Mouse (Mus musculus) C2C12 (cell line): ENCODE measurements around the gene Nek6. TPM values are rescaled to one million over a fixed set of nuclear protein-coding genes. Genes with fewer than 3 reads are reported as not detected.

Source experiments
- H3K27me3 ChIP-seq: one replicate; pipeline ENCODE4 v1.6.1; 2011; ENCODE audit not compliant: control insufficient read depth, insufficient read depth, insufficient read length
- H3K36me3 ChIP-seq: one replicate; pipeline ENCODE4 v1.6.1; 2011; ENCODE audit not compliant: control insufficient read depth, insufficient read depth
- H3K4me3 ChIP-seq: one replicate; pipeline ENCODE4 v1.5.1; 2011; ENCODE audit warnings: mild to moderate bottlenecking, control low read depth; ENCODE audit not compliant: poor library complexity, insufficient read depth, severe bottlenecking
- H3K79me2 ChIP-seq: one replicate; pipeline ENCODE4 v1.6.1; 2011; ENCODE audit not compliant: control insufficient read depth, insufficient read depth
- H3K79me3 ChIP-seq: one replicate; pipeline ENCODE4 v1.6.1; 2011; ENCODE audit warnings: low read depth, control low read depth
- H3ac ChIP-seq: one replicate; pipeline ENCODE3; 2011; ENCODE audit warnings: low read depth; ENCODE audit not compliant: control insufficient read depth, insufficient read length
- CEBPB ChIP-seq: IDR thresholded peaks from one replicate; pipeline ENCODE4 v1.6.1; 2011; ENCODE audit warnings: low read depth, mild to moderate bottlenecking, control low read depth, moderate library complexity
- CTCF ChIP-seq: IDR thresholded peaks from one replicate; pipeline ENCODE4 v1.5.1; 2011; ENCODE audit not compliant: control insufficient read depth, insufficient read depth, insufficient read length
- FOSL1 ChIP-seq: IDR thresholded peaks from one replicate; pipeline ENCODE4 v1.8.0; 2011; ENCODE audit warnings: mild to moderate bottlenecking, low read length; ENCODE audit not compliant: poor library complexity, insufficient read depth, severe bottlenecking
- MAX ChIP-seq: IDR thresholded peaks from one replicate; pipeline ENCODE4 v1.6.1; 2011; ENCODE audit warnings: mild to moderate bottlenecking, control low read depth
- MYOD1 ChIP-seq: IDR thresholded peaks from one replicate; pipeline ENCODE4 v1.6.1; 2011; ENCODE audit warnings: low read depth; ENCODE audit not compliant: control insufficient read depth, insufficient read length
- MYOG ChIP-seq: IDR thresholded peaks from one replicate; pipeline ENCODE4 v1.6.1; 2011; ENCODE audit not compliant: control insufficient read depth, insufficient read length; ENCODE audit errors: extremely low read depth
- USF1 ChIP-seq: IDR thresholded peaks from one replicate; pipeline ENCODE4 v1.6.1; 2011; ENCODE audit warnings: low read depth, mild to moderate bottlenecking, control low read depth, moderate library complexity
- polyA plus RNA-seq: library from polyadenylated mRNA; unstranded; fragments of >200 nt; fragmentation: generic; extraction: Trizol; gene quantifications from one replicate; pipeline ENCODE4 v1.2.1, GENCODE M21; 2012; ENCODE audit warnings: missing spikeins

Nek6 gene
- polyA plus RNA-seq, 1 experiment: 27.9 TPM

DNA sequence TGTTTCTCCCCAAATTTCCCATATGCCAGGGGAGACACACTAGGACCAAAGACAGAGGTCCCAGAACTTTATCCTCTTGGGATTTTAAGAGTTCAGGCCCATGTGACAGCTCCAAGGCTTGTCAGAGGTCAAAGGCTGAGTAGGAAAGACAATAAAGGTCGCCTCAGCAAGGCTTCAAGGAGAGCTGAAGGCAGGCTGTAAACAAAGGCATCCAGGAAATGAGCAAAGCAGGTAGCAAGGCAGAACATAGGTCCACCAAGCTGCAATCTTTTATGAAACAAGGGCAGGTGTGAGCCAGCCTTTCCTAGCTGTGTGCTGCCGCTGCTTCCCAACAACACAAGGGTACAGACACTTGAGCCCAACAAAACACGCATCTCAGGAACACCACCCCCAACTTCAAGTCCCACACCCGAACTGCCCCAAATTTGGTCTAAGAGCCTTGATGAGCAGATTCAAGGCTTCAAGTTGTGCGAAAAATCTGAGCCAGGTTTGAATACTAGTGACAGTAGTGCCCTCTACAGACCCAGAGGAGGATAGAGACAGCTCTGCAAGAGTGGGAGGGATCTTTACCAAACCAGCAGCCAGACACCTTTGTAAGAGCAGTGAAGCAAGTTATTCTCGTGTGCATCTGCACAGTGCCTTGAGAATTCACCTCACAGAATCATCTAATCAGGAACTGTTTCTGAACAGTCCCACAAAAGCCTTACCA, 80.5 kb downstream of the Nek6 start:
- H3K4me3 ChIP-seq: no peak overlapping the region
- peaks cover 54% of the 10 kb centered on the region for H3K79me2 ChIP-seq
- H3K36me3 ChIP-seq: peaks cover 54% of the 10 kb centered on the region
- peaks cover 4% of the 10 kb centered on the region for H3K79me3 ChIP-seq
- no peaks in the 10 kb centered on the region for H3K27me3 ChIP-seq
- TF ChIP-seq USF1 (no peak), CEBPB (no peak), FOSL1 (no peak), CTCF (no peak), MYOG (no peak)
- no peak overlapping the region for H3ac ChIP-seq

DNA sequence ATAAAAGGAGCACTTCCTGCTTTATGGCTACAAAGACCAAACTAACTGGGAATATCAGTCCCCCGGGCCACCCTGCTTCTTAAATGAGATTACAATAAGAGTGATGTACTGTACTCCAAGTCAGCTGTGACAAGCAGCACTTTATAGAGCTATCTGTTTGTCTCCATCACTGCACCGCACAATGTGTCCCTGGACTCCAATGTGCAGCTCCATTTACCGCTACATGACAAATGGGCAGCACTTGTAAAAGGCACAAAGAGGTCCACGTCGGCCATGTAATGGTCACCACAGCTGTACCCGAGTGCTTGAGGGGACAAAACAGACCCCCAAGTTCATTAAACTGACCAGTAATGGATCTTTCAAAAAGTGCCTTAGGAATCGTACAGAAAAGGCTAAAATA, 83.4 kb downstream of the Nek6 start:
- H3K27me3 ChIP-seq: no peaks in the 10 kb centered on the region
- TF ChIP-seq FOSL1: no peak
- no peak for TF ChIP-seq CEBPB
- TF ChIP-seq MYOG: no peak
- TF ChIP-seq CTCF: no peak
- TF ChIP-seq MAX: no peak
- TF ChIP-seq USF1: no peak
- TF ChIP-seq MYOD1: no peak
- H3K79me3 ChIP-seq: peaks cover 6% of the 10 kb centered on the region
- no peak overlapping the region for H3ac ChIP-seq
- no peak overlapping the region for H3K4me3 ChIP-seq
- H3K36me3 ChIP-seq: peaks cover 47% of the 10 kb centered on the region
- H3K79me2 ChIP-seq: peaks cover 78% of the 10 kb centered on the region

GRCm38 (mm10) chr2:38597896-38598295, 86.5 kb downstream of the Nek6 start:
- Histone ChIP-seq H3ac (no peak overlapping the region), H3K79me2 (peaks cover 97% of the 10 kb centered on the region), H3K4me3 (no peak overlapping the region), H3K27me3 (no peaks in the 10 kb centered on the region), H3K36me3 (peaks cover 52% of the 10 kb centered on the region), H3K79me3 (peaks cover 10% of the 10 kb centered on the region)
- no peak for TF ChIP-seq CEBPB
- no peak for TF ChIP-seq CTCF

DNA sequence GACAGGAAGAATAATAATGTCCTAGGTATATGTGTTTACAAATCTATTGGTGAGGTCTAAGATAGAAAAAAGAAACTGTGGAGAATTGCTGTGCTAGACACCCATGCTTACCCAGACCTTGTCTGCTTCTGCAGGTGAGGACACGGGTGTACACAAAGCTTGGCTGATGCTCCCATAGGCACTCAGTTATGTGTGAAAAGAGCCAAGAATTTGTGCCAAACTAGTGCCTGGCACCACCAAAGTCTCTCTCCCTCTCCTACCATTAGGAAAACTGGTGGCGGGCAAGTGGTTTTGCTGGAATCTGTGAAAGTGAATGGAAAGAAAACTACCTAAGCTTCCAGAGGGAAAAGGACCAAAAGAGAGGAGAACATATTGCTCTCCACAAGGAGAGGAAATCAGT, 87.0 kb downstream of the Nek6 start:
- TF ChIP-seq USF1 (no peak), MYOG (no peak), CTCF (no peak), FOSL1 (no peak), MYOD1 (no peak), MAX (no peak), CEBPB (no peak)
- Histone ChIP-seq H3K79me2 (peaks cover 97% of the 10 kb centered on the region), H3K4me3 (no peak overlapping the region), H3ac (no peak overlapping the region), H3K36me3 (peaks cover 53% of the 10 kb centered on the region), H3K27me3 (no peaks in the 10 kb centered on the region), H3K79me3 (peaks cover 15% of the 10 kb centered on the region)

DNA sequence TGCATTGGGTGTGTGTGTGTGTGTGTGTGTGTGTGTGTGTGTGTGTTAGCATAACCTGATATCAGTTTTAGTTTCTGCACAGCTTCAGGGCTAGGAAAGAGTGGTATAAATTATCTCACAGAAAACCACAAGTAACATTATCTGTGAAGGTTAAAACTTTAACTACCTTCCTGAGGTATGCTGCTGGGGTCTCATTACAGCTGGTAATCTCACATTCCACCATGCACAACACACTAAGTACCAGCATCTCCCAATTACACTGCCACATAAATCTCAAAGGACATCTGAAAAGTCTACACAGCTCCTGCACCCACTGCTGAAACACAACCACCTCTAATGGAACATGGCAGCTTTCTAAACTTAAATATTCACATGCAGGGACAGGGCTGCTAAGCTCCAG, 89.4 kb downstream of the Nek6 start:
- Histone ChIP-seq H3K27me3 (no peaks in the 10 kb centered on the region), H3K36me3 (peaks cover 51% of the 10 kb centered on the region), H3ac (no peak overlapping the region), H3K79me3 (peaks cover 27% of the 10 kb centered on the region), H3K79me2 (peaks cover 99% of the 10 kb centered on the region), H3K4me3 (no peak overlapping the region)
- TF ChIP-seq MAX: no peak
- no peak for TF ChIP-seq USF1
- no peak for TF ChIP-seq MYOG
- TF ChIP-seq CEBPB: no peak
- no peak for TF ChIP-seq MYOD1
- TF ChIP-seq FOSL1: no peak

DNA sequence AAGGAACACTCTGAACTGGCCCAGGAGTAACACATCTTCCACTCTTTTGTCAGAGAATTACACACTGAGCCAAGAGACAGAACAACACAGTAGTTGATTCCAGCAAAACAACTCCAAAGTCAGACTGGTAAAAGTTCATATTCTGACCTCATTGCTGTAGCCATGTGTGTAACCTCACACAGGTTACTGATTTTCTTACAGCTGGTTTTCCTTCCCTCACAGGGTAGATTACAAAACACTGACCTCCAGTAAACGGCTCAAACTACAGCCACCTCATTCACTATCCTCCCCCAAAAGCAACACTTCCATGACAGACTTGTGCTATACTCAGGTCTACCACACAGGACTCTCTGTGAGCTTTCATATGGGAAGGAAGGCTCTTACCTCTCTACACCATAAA, 96.3 kb downstream of the Nek6 start:
- Histone ChIP-seq H3K36me3 (peaks cover 78% of the 10 kb centered on the region), H3ac (no peak overlapping the region), H3K27me3 (no peaks in the 10 kb centered on the region), H3K79me2 (peaks cover 79% of the 10 kb centered on the region), H3K4me3 (no peak overlapping the region), H3K79me3 (peaks cover 36% of the 10 kb centered on the region)
- TF ChIP-seq USF1 (no peak), CTCF (no peak), FOSL1 (no peak), CEBPB (no peak), MYOD1 (no peak), MYOG (no peak), MAX (no peak)
